In the genomic region with DNA sequence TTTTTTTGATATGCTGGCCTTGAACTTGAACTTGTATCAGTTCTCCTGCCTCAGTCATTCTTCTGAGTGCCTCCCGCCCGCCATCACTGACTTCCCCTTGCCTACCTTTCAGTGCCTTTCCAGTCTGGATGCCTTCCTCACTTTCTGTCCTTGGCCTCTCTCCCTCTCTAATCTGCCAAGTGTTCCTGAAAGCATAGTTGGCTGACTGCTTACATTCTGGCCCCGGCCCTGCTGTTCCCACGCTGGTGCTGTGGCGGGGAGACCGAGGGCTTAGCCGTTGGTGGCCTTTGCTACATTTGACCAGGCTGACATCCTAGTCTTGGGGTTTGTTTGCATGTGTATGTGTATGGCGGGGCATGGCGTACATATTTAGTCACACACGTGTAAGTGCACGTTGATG, we compare ENCODE assay signal across 14 mouse cellular contexts. TPM values are rescaled to one million over a fixed set of nuclear protein-coding genes. Genes with fewer than 3 reads are reported as not detected.
DNase-seq lines count a peak whose midpoint lies in the region; TF ChIP-seq lines count a peak whose summit lies in the region.
"Had no signal": no experiment of that assay in that cellular context is flagged by ENCODE, and none has a peak within 500 bp of the region (broad histone marks: within the 10 kb centered on the region; RNA-seq: fewer than 3 reads in every experiment).

No protein-coding gene starts in this region.

- no peak overlapping the region for H3K27ac ChIP-seq in liver, adult 2 months (replicated peaks; ENCODE audit: insufficient read depth, low read depth, low read length)
- H3K27ac ChIP-seq: embryonic facial prominence, embryonic 12.5 days; left cerebral cortex, adult 2 months; limb, embryonic 15.5 days; lung, embryonic 15.5 days had no signal

- TF ChIP-seq POLR2A in liver, adult 2 months (IDR thresholded peaks at IDR 0.05; ENCODE audit: extremely low read depth, insufficient read depth, low read length) = no peak

- intact Hi-C loops in gastrocnemius, postnatal 14 days (cut with DNase I; ENCODE audit: low total_unique reads) = no loop called here

- H3K4me3 ChIP-seq in liver, adult 2 months (ENCODE audit: insufficient read depth, low read depth, low read length) = no peak overlapping the region
- H3K4me3 ChIP-seq: embryonic facial prominence, embryonic 12.5 days; left cerebral cortex, adult 2 months; limb, embryonic 15.5 days; lung, embryonic 15.5 days; myocyte had no signal

- DNase-seq in gastrocnemius, adult 18-20 months (ENCODE audit: low spot score) = peak; percentile 26
- DNase-seq in gastrocnemius, postnatal 4 days (ENCODE audit: low spot score in 2 of 2) = no peak
- DNase-seq in liver, adult 2 months (ENCODE audit: extremely low read depth, low read depth, low spot score) = peak; percentile 58
- DNase-seq in liver = no peak
- DNase-seq in cerebellum, adult 18-20 months = peak; percentile 59 to 72
- DNase-seq in gastrocnemius, postnatal 14 days = peak; percentile 23
- no peak for DNase-seq in frontal cortex, postnatal 14 days (ENCODE audit: low spot score in 2 of 2)
- DNase-seq in c-Kit-positive CD71-positive TER-119-positive erythroid progenitor cells, embryonic 14.5 days (ENCODE audit: low spot score) = no peak
- DNase-seq: right cerebral cortex, postnatal 25 days had no signal

- H3K27me3 ChIP-seq in liver, adult 2 months (ENCODE audit: control insufficient read depth, insufficient read depth, low read length) = no peaks in the 10 kb centered on the region
- H3K27me3 ChIP-seq: embryonic facial prominence, embryonic 12.5 days; limb, embryonic 15.5 days; lung, embryonic 15.5 days had no signal

- H3K79me2 ChIP-seq in liver, adult 2 months (ENCODE audit: control insufficient read depth, insufficient read depth, low read length) = peaks cover 44% of the 10 kb centered on the region

- peaks cover 16% of the 10 kb centered on the region for H3K4me1 ChIP-seq in liver, adult 2 months (ENCODE audit: control insufficient read depth, insufficient read depth, low read length)
- H3K4me1 ChIP-seq: embryonic facial prominence, embryonic 12.5 days had no signal

- no peak for TF ChIP-seq CTCF in liver, adult 2 months (IDR thresholded peaks at IDR 0.05; ENCODE audit: low read depth, low read length)

- H3K9ac ChIP-seq in liver, adult 2 months (ENCODE audit: low read depth, low read length) = no peak overlapping the region
- H3K9ac ChIP-seq: embryonic facial prominence, embryonic 12.5 days; limb, embryonic 15.5 days; lung, embryonic 15.5 days had no signal

- H3K36me3 ChIP-seq in liver, adult 2 months (ENCODE audit: control insufficient read depth, insufficient read depth, low read length) = peaks cover 1% of the 10 kb centered on the region; the same call in 1 of the 2 replicates

- 59% methylated on average over 11 of the region's 11 CpGs for WGBS in liver, adult 2 months

RNA-seq across cellular contexts. Expression of a gene that starts 14.0 kb away (rescaled TPM):
- total RNA-seq in gastrocnemius, adult 18-20 months (2021) = 10 to 100 TPM; 11.1 to 12.1 TPM
- total RNA-seq in gastrocnemius, postnatal 4 days (2021) = 10 to 100 TPM; 15.1 to 15.5 TPM
- total RNA-seq in liver, adult 2 months (2014; rRNA removed) = 4.3 and 5.5 TPM in 2 replicates
- polyA plus RNA-seq in liver, adult 2 months (2012; rRNA removed) = 5.1 and 6.0 TPM in 2 replicates
- total RNA-seq in gastrocnemius, postnatal 14 days (2021) = 10 to 100 TPM in 1 of 2 experiments, 1 to 10 TPM in 1; 8.0 to 10.7 TPM

RNA-seq across cellular contexts. Expression of a gene that starts 34.6 kb away (rescaled TPM):
- total RNA-seq in gastrocnemius, adult 18-20 months (2021) = 10 to 100 TPM; 10.4 to 11.9 TPM
- total RNA-seq in gastrocnemius, postnatal 4 days (2021) = 10 to 100 TPM; 15.9 to 20.7 TPM
- total RNA-seq in liver, adult 2 months (2014; rRNA removed) = 17.0 and 19.3 TPM in 2 replicates
- 25.1 and 36.9 TPM in 2 replicates for polyA plus RNA-seq in liver, adult 2 months (2012; rRNA removed)
- total RNA-seq in gastrocnemius, postnatal 14 days (2021) = 1 to 10 TPM; 7.9 to 8.4 TPM

RNA-seq across cellular contexts. Expression of a gene that starts 35.1 kb away (rescaled TPM):
- total RNA-seq in gastrocnemius, adult 18-20 months (2021) = 10 to 100 TPM; 19.7 to 23.0 TPM
- 10 to 100 TPM; 47.5 to 49.5 TPM for total RNA-seq in gastrocnemius, postnatal 4 days (2021)
- total RNA-seq in liver, adult 2 months (2014; rRNA removed) = 35.5 and 41.5 TPM in 2 replicates
- 43.5 and 49.9 TPM in 2 replicates for polyA plus RNA-seq in liver, adult 2 months (2012; rRNA removed)
- 10 to 100 TPM; 20.2 to 21.4 TPM for total RNA-seq in gastrocnemius, postnatal 14 days (2021)

RNA-seq across cellular contexts. Expression of a gene that starts 46.1 kb away (rescaled TPM):
- under 1 TPM; 0.23 to 0.52 TPM for total RNA-seq in gastrocnemius, adult 18-20 months (2021)
- under 1 TPM; 0.34 to 0.47 TPM for total RNA-seq in gastrocnemius, postnatal 4 days (2021)
- total RNA-seq in liver, adult 2 months (2014; rRNA removed) = under 0.01 TPM in 1 of 2 replicates, not detected in the other
- not detected in 2 replicates for polyA plus RNA-seq in liver, adult 2 months (2012; rRNA removed)
- total RNA-seq in gastrocnemius, postnatal 14 days (2021) = under 1 TPM; 0.16 TPM
- polyA plus RNA-seq: myocyte had no signal

Comparison
In these comparisons a context has a peak if more than half of its experiments do, and no peak if none do; other contexts are left out.
1. DNase-seq: peak in gastrocnemius, adult 18-20 months (single experiment), liver, adult 2 months (single experiment), cerebellum, adult 18-20 months (2 of 2) and gastrocnemius, postnatal 14 days (single experiment); none in gastrocnemius, postnatal 4 days (0 of 2), liver (single experiment), frontal cortex, postnatal 14 days (0 of 2) and c-Kit-positive CD71-positive TER-119-positive erythroid progenitor cells, embryonic 14.5 days (single experiment).